Mouse (Mus musculus): ENCODE data around the gene Brd2. TPM values are rescaled to one million over a fixed set of nuclear protein-coding genes. Genes with fewer than 3 reads are reported as not detected.
A peak's percentile ranks its signal among the peaks of the same experiment; 100 is the strongest.

Gene Brd2
- polyA plus RNA-seq, 1 experiment: 172 TPM

DNA sequence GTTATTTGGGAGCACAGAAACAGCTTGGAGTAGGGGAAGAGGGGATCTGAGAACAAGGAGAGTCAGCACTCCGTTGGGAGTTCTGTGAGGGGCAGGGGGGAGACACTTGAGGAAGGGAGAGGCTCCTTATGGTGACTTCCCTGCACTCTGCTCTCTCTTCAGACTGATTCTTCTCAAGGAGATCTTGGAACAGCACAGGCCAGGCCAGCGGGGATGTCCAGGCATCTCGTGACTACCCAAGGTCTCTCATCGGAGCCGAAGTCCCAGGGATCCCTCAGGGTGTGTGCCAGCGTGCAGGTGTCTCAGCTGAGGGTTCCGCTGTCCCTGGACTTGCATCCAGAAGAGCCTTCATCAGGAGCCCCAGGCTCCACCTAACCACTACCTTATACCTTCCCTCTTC is 16.2 kb upstream of the Brd2 start:
- 95% methylated on average over 7 of the region's 7 CpGs for WGBS
- TF ChIP-seq CTCF (IDR thresholded peaks at IDR 0.05; ENCODE audit: control insufficient read depth, insufficient read depth, low read length): no peak
- TF ChIP-seq POLR2A (IDR thresholded peaks at IDR 0.05; ENCODE audit: borderline replicate concordance, control insufficient read depth, low read depth, low read length): no peak
- Histone ChIP-seq H3K27ac (ENCODE audit: control insufficient read depth, insufficient read depth, low read depth, low read length, poor library complexity) (no peak overlapping the region), H3K4me3 (replicated peaks; ENCODE audit: control insufficient read depth, low read depth, low read length) (no peak overlapping the region), H3K4me1 (ENCODE audit: control insufficient read depth, insufficient read depth, low read length) (peaks cover 9% of the 10 kb centered on the region)

DNA sequence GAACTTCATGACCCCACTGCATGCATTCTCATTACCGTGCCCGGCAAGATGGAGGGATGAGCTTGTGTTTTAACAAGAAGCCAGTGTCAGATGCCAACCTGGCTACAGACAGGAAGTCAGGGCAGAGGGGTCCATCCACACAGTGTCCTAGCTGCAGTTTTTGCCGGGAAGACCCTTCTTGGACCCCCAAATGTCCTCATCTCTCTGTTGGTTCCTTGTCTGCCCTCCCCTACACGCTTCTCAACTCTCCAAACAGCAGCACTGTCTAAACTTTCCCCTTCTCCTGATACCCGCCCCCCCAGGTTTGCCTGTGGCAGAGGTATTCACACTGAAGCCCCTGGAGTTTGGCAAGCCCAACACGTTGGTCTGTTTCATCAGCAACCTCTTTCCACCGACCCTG is 15.2 kb upstream of the Brd2 start:
- H3K27ac ChIP-seq (ENCODE audit: control insufficient read depth, insufficient read depth, low read depth, low read length, poor library complexity): no peak overlapping the region
- WGBS: 81% methylated on average over 7 of the region's 7 CpGs
- H3K4me1 ChIP-seq (ENCODE audit: control insufficient read depth, insufficient read depth, low read length): peaks cover 6% of the 10 kb centered on the region
- no peak for TF ChIP-seq CTCF (IDR thresholded peaks at IDR 0.05; ENCODE audit: control insufficient read depth, insufficient read depth, low read length)
- no peak for TF ChIP-seq POLR2A (IDR thresholded peaks at IDR 0.05; ENCODE audit: borderline replicate concordance, control insufficient read depth, low read depth, low read length)
- H3K4me3 ChIP-seq (replicated peaks; ENCODE audit: control insufficient read depth, low read depth, low read length): no peak overlapping the region

DNA sequence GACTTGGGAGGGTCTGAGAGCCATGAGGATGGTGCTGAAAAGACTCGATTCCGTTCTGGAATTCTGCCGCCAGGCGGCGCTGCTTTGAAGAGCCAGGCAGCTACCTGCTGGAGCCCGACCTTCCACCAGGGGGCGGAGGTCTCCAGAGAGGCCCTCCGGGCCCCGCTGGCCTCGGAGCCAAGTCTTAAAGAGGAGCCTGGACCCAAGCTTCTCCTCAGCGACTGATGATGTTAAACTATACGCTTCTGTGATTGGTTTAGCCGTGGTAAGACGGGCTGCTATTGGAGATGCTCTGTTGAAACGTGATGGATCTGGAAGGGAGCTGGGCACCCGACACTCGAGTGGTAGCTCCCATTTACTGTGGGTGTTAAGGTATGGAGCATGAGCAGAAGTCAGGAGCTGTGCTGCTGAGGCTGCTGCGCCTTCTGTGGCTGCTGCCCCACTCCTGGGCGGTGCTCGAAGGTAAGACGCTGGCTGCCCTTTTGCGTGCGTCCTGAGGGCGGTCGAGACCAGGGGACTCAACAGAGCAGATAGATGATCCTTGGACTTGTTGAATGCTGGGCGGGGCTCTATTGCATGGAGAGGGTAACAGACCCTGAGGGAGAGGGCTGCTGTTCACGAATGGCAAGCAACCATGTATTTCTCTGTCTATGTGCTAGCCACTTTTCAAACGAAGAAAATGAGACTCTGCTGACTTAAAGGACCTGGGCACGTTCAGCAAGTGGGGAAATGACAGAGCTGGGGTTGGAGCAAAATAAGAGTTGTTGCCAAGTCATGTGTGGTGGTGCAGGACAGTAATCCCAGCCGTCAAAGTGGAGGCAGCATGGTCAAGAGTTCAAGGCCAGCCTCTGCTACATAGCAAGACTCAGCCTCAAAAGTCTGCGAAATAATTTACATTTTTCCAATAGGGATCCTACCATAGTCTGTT is 13.1 kb upstream of the Brd2 start:
- TF ChIP-seq POLR2A (IDR thresholded peaks at IDR 0.05; ENCODE audit: borderline replicate concordance, control insufficient read depth, low read depth, low read length) (peak; percentile 56; the same call in 1 of the 2 replicates), CTCF (IDR thresholded peaks at IDR 0.05; ENCODE audit: control insufficient read depth, insufficient read depth, low read length) (peak; percentile 98)
- Histone ChIP-seq H3K27ac (ENCODE audit: control insufficient read depth, insufficient read depth, low read depth, low read length, poor library complexity) (peak overlapping the region; percentile 51), H3K4me3 (replicated peaks; ENCODE audit: control insufficient read depth, low read depth, low read length) (peak overlapping the region; percentile 66), H3K4me1 (ENCODE audit: control insufficient read depth, insufficient read depth, low read length) (peaks cover 2% of the 10 kb centered on the region; the same call in 1 of the 2 replicates)
- 3% methylated on average over 31 of the region's 31 CpGs for WGBS

DNA sequence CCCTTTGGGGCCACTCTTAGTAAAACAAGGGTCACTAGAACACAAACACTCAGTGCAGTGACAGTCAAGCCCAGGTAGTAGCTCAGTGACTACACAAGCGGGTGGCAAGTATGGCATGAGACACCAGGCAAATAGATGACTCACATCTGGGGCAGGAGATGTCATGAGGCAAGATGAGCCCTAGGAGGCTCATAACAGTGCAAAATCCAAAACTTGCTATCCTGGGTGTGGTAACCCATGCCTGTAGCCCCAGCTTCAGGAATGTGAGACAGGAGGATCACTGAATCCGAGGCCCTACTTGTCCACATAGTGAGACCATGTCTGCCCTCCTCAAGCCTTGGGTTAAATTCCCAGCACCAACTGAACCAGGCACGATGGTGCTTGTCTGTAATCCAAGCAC is 12.0 kb upstream of the Brd2 start:
- WGBS: 67% methylated on average over 3 of the region's 3 CpGs

DNA sequence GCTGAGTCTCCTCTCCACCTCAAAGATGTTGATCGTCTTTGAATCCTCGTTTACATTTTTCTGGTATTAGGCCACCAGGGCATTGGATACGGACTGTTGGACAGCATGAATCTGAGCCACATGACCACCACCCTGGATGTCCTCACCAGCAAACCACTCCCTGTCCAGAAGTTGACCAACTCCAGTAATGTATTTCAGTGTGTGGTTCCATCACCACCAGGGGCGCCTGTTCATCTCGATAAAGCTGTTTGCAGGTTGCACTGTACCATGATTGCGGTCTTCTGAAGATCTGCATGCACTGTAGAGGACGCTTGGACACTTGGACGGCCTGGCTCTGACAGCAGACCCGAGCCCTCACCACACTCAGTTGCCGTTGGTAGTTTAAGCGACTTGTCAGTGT is 10.9 kb upstream of the Brd2 start:
- Histone ChIP-seq H3K4me1 (ENCODE audit: control insufficient read depth, insufficient read depth, low read length) (peaks cover 8% of the 10 kb centered on the region; the same call in 1 of the 2 replicates), H3K4me3 (replicated peaks; ENCODE audit: control insufficient read depth, low read depth, low read length) (no peak overlapping the region), H3K27ac (ENCODE audit: control insufficient read depth, insufficient read depth, low read depth, low read length, poor library complexity) (no peak overlapping the region)
- 73% methylated on average over 11 of the region's 11 CpGs for WGBS
- TF ChIP-seq POLR2A (IDR thresholded peaks at IDR 0.05; ENCODE audit: borderline replicate concordance, control insufficient read depth, low read depth, low read length) (no peak), CTCF (IDR thresholded peaks at IDR 0.05; ENCODE audit: control insufficient read depth, insufficient read depth, low read length) (peak; percentile 32; the same call in 1 of the 2 replicates)

More for the DNA sequence above, 12.0 kb upstream of the Brd2 start:
- Histone ChIP-seq H3K4me1 (ENCODE audit: control insufficient read depth, insufficient read depth, low read length) (peaks cover 4% of the 10 kb centered on the region; the same call in 1 of the 2 replicates), H3K27ac (ENCODE audit: control insufficient read depth, insufficient read depth, low read depth, low read length, poor library complexity) (no peak overlapping the region), H3K4me3 (replicated peaks; ENCODE audit: control insufficient read depth, low read depth, low read length) (no peak overlapping the region)
- no peak for TF ChIP-seq POLR2A (IDR thresholded peaks at IDR 0.05; ENCODE audit: borderline replicate concordance, control insufficient read depth, low read depth, low read length)
- no peak for TF ChIP-seq CTCF (IDR thresholded peaks at IDR 0.05; ENCODE audit: control insufficient read depth, insufficient read depth, low read length)

DNA sequence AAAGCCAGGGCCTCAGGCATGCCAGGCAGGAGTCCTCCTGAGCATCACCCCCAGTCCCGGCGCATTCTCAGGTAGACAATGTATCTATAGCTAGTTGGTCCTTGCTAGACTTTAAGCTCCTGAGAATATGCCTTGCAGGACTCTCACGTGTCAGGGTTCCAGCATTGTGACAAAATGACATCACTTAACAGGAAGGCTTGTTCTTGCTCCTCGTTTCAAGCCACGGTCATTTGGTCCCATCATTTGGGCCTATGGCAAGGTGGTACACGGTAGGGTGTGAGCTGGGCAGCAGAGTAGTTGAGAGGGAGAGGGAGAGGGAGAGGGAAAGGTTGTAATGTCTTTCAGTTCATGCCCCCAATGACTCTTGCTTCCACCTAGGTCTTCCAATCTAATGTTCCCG is 9.5 kb upstream of the Brd2 start:
- TF ChIP-seq CTCF (IDR thresholded peaks at IDR 0.05; ENCODE audit: control insufficient read depth, insufficient read depth, low read length) (no peak), POLR2A (IDR thresholded peaks at IDR 0.05; ENCODE audit: borderline replicate concordance, control insufficient read depth, low read depth, low read length) (no peak)
- Histone ChIP-seq H3K27ac (ENCODE audit: control insufficient read depth, insufficient read depth, low read depth, low read length, poor library complexity) (no peak overlapping the region), H3K4me1 (ENCODE audit: control insufficient read depth, insufficient read depth, low read length) (peaks cover 11% of the 10 kb centered on the region; the same call in 1 of the 2 replicates), H3K4me3 (replicated peaks; ENCODE audit: control insufficient read depth, low read depth, low read length) (no peak overlapping the region)
- WGBS: 79% methylated on average over 7 of the region's 7 CpGs

DNA sequence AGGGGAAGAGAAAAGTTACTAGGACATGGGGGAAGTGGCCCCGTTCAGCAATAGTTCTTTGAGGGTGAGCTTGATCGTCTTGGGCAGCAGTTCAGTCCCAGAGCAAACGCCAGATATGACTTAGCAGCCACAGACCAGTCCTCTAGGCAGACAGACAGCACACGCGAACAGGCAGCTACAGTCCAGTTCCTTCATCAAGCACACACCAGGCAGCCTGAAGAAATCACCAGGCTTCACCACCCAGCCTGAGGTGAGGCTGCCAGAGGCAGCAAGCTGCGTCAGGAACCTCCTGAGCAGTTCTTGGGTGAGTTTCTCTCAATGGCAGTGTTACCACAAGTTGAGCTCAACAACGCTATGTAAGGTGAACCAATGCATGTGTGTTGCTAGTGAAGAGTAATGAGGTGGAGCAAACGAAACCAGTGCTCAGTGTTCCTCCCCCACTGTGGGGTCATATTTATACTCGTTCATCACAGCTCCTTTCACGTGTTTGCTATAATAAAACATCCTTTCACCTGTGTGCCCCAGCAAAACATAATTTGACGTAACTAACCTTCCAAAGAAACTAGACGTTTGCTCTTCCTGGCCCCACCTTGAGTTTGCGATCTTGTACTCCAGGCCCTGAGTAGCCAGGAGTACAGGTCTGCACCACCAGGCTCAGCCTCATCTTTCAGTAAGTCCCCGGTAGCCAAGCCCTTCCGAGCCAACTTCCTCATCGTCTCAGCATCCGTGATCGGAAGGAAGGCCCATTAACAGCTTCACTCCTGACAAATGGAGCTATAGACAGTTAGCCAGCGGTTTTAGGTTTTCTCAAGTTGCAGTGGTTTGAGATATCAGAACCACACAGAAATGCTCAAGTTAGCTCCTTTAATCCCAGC is 7.9 kb upstream of the Brd2 start:
- Histone ChIP-seq H3K27ac (ENCODE audit: control insufficient read depth, insufficient read depth, low read depth, low read length, poor library complexity) (peak overlapping the region; percentile 6; the same call in 1 of the 2 replicates), H3K4me1 (ENCODE audit: control insufficient read depth, insufficient read depth, low read length) (peaks cover 10% of the 10 kb centered on the region; the same call in 1 of the 2 replicates), H3K4me3 (replicated peaks; ENCODE audit: control insufficient read depth, low read depth, low read length) (no peak overlapping the region)
- TF ChIP-seq CTCF (IDR thresholded peaks at IDR 0.05; ENCODE audit: control insufficient read depth, insufficient read depth, low read length) (no peak), POLR2A (IDR thresholded peaks at IDR 0.05; ENCODE audit: borderline replicate concordance, control insufficient read depth, low read depth, low read length) (no peak)
- WGBS: 56% methylated on average over 19 of the region's 19 CpGs

Measured in bone marrow, adult 2 months (tissue).